Mouse (Mus musculus) c-Kit-negative CD71-positive TER-119-positive erythroid progenitor cells, embryonic 14.5 days (primary cell): Measurements from ENCODE around the gene Lce1l.
"Not testable (repeated sequence)": the region's sequence is repeated elsewhere in the genome, so short reads cannot be mapped to it uniquely, and the experiment has no call there.

Source experiments
- DNase-seq: peaks from one replicate; pipeline ENCODE4 v3.0.0-alpha.2; 2013; ENCODE audit warnings: low read depth, low spot score

Lce1l gene

GRCm38 (mm10) chr3:92851186-92851585 is at the start of gene Lce1l:
Gene Lce1l, minus strand, starts transcription at chr3:92851286.
- DNase-seq, result no peak

DNA sequence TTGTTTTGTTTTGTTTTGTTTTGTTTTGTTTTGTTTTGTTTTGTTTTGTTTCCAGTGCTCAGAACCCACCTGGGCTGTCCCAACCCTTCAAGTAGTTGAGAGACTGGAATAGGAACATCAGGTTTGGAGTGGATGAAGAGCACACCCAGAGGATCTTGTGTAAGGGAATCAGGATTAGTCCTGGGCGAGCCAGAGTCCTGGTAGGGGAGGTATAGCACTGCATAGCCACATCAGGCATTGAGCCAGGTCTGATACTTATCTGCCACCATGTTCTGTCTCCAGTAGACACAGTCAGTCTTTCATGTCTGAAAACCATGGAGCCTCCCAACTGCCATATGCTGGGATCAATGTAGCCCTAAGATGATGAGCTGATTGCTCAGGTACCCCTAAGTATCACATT is 43.4 kb upstream of the Lce1l start:
- no peak for DNase-seq

- DNase-seq, result no peak
Measured at GRCm38 (mm10) chr3:92894063-92894462, 43.0 kb upstream of the Lce1l start.

GRCm38 (mm10) chr3:92874180-92874579 is 23.1 kb upstream of the Lce1l start:
- DNase-seq, result no peak

- no peak for DNase-seq
Measured at GRCm38 (mm10) chr3:92870116-92870515, 19.0 kb upstream of the Lce1l start, which contains the start of gene 2310050C09Rik. Gene 2310050C09Rik, minus strand, starts transcription at chr3:92870216.

DNA sequence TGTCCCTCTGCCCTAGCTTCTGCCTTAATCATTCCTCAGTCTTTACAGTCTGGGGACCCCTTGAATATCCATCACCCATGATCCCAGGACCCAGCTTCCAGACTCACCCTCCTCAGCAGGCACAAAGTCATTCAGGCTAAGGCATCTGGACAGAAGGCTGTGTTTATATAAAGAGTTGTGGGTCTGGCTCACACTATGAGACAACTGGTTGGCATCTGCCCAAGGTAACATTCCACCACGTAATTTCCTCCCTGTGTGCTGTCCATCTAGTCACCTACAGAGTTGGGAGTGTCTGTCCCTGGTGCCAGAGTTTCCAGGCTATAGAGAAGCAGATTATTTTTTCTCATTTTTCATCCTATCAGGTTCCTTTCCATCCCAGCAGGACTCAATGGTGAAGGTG is 24.0 kb downstream of the Lce1l start, which contains the start of gene Kprp:
Gene Kprp (minus strand): TSS at position 140 of the 400 bp plus-strand sequence.
- DNase-seq, result no peak

DNA sequence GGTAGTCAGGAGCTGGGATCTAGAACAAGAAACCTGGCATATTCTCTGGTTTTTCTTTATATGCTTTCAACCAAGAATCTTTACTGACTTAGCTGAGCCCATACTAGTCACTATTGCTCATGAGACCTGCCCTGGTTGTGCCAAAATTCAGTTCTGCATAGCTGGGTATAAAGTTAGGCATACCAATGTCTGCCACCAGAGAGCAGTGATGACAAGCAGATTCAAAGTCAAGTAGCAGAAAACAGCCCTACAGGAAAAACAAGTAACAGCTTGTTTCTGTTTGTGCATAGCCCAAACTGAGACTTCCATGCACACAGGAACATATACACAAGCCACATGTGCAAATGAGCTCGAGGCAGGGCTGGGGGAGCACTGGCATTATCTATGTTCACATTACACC is 25.3 kb downstream of the Lce1l start:
- DNase-seq, result no peak

GRCm38 (mm10) chr3:92816036-92816435 is 35.0 kb downstream of the Lce1l start:
- not testable (repeated sequence) for DNase-seq

DNA sequence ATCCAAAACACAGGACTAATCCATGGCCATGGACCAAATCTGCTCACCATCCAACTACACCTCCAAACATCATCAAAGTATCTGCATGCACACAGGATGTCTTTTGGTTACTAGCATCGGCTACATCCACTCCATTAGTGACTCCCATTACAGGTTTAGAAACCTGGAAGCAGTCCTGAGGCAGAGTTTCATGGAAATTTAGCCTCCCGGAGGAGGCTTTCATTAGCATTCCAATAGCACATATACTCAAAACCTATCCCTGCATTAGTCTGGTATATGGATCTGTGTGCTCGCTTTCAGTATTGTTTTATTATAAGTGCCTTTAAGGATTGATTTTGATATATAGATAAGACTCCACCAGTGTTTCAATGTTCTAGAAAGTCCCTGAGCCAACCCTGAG is 35.5 kb downstream of the Lce1l start:
- DNase-seq, result no peak

- DNase-seq, result no peak
Measured at GRCm38 (mm10) chr3:92807791-92808190, 43.3 kb downstream of the Lce1l start, which contains the start of gene Lce1k. Gene Lce1k, minus strand, starts transcription at chr3:92807891.
